Mouse (Mus musculus): ENCODE measurements at regions not wholly inside any gene's neighbourhood (a gene's known extent, or its start where the extent isn't known, plus 50 kb on each side); places are given as distances from the start of the nearest gene placed in this dataset.
A peak's percentile ranks its signal among the peaks of the same experiment; 100 is the strongest.
"Not testable (repeated sequence)": the region's sequence is repeated elsewhere in the genome, so short reads cannot be mapped to it uniquely, and the experiment has no call there.

GRCm38 (mm10) chr3:11323101-11323500 lies 987.6 kb upstream of the Gm38303 start:
- Histone ChIP-seq H3K27me3 (ENCODE audit: insufficient read depth, low read length) (no peaks in the 10 kb centered on the region), H3K9me3 (replicated peaks; ENCODE audit: low read length) (no peaks in the 10 kb centered on the region), H3K4me2 (ENCODE audit: low read length) (no peak overlapping the region), H3K4me3 (replicated peaks; ENCODE audit: low read depth, low read length) (no peak overlapping the region), H3K36me3 (ENCODE audit: insufficient read depth, low read length) (no peaks in the 10 kb centered on the region), H3K9ac (ENCODE audit: low read depth, low read length) (no peak overlapping the region), H3K27ac (no peak overlapping the region), H3K4me1 (replicated peaks; ENCODE audit: insufficient read depth, low read length) (no peaks in the 10 kb centered on the region)
- DNase-seq (ENCODE audit: low spot score) (no peak), ATAC-seq (replicated peaks; ENCODE audit: low FRiP score, low read depth) (no peak)
- 50% methylated on average over 2 of the region's 2 CpGs for WGBS
- TF ChIP-seq CTCF (IDR thresholded peaks at IDR 0.05; ENCODE audit: low read depth) = no peak

GRCm38 (mm10) chr3:11293001-11293400 lies 957.5 kb upstream of the Gm38303 start:
- DNase-seq (ENCODE audit: low spot score) (no peak), ATAC-seq (replicated peaks; ENCODE audit: low FRiP score, low read depth) (no peak)
- no peak for TF ChIP-seq CTCF (IDR thresholded peaks at IDR 0.05; ENCODE audit: low read depth)
- no peaks in the 10 kb centered on the region for H3K27me3 ChIP-seq (ENCODE audit: insufficient read depth, low read length)
- no peaks in the 10 kb centered on the region for H3K9me3 ChIP-seq (replicated peaks; ENCODE audit: low read length)
- no peak overlapping the region for H3K4me2 ChIP-seq (ENCODE audit: low read length)
- no peak overlapping the region for H3K27ac ChIP-seq
- H3K4me1 ChIP-seq (replicated peaks; ENCODE audit: insufficient read depth, low read length) = no peaks in the 10 kb centered on the region
- 75% methylated on average over 3 of the region's 3 CpGs for WGBS
- no peak overlapping the region for H3K9ac ChIP-seq (ENCODE audit: low read depth, low read length)
- no peak overlapping the region for H3K4me3 ChIP-seq (replicated peaks; ENCODE audit: low read depth, low read length)
- H3K36me3 ChIP-seq (ENCODE audit: insufficient read depth, low read length) = no peaks in the 10 kb centered on the region

- no peaks in the 10 kb centered on the region for H3K4me1 ChIP-seq (replicated peaks; ENCODE audit: insufficient read depth, low read length)
- H3K4me3 ChIP-seq (replicated peaks; ENCODE audit: low read depth, low read length) = no peak overlapping the region
- no peak overlapping the region for H3K4me2 ChIP-seq (ENCODE audit: low read length)
- ATAC-seq (replicated peaks; ENCODE audit: low FRiP score, low read depth) (no peak), DNase-seq (ENCODE audit: low spot score) (no peak)
- H3K9ac ChIP-seq (ENCODE audit: low read depth, low read length) = no peak overlapping the region
- no peak overlapping the region for H3K27ac ChIP-seq
- H3K36me3 ChIP-seq (ENCODE audit: insufficient read depth, low read length) = no peaks in the 10 kb centered on the region
- no peaks in the 10 kb centered on the region for H3K27me3 ChIP-seq (ENCODE audit: insufficient read depth, low read length)
- 78% methylated on average over 3 of the region's 3 CpGs for WGBS
- H3K9me3 ChIP-seq (replicated peaks; ENCODE audit: low read length) = no peaks in the 10 kb centered on the region
- TF ChIP-seq CTCF (IDR thresholded peaks at IDR 0.05; ENCODE audit: low read depth) = no peak
Measured at GRCm38 (mm10) chr3:11261052-11261451, 925.6 kb upstream of the Gm38303 start.

- no peak overlapping the region for H3K9ac ChIP-seq (ENCODE audit: low read depth, low read length)
- H3K4me2 ChIP-seq (ENCODE audit: low read length) = no peak overlapping the region
- no peak for ATAC-seq (replicated peaks; ENCODE audit: low FRiP score, low read depth)
- 86% methylated on average over 2 of the region's 2 CpGs for WGBS
- H3K4me3 ChIP-seq (replicated peaks; ENCODE audit: low read depth, low read length) = no peak overlapping the region
- DNase-seq (ENCODE audit: low spot score) = no peak
- TF ChIP-seq CTCF (IDR thresholded peaks at IDR 0.05; ENCODE audit: low read depth) = no peak
- H3K4me1 ChIP-seq (replicated peaks; ENCODE audit: insufficient read depth, low read length) = no peaks in the 10 kb centered on the region
- H3K27me3 ChIP-seq (ENCODE audit: insufficient read depth, low read length) = no peaks in the 10 kb centered on the region
- H3K27ac ChIP-seq = no peak overlapping the region
- H3K36me3 ChIP-seq (ENCODE audit: insufficient read depth, low read length) = no peaks in the 10 kb centered on the region
- no peaks in the 10 kb centered on the region for H3K9me3 ChIP-seq (replicated peaks; ENCODE audit: low read length)
Measured at GRCm38 (mm10) chr3:11213996-11214395, 878.5 kb upstream of the Gm38303 start.

GRCm38 (mm10) chr3:11212921-11213648 lies 877.6 kb upstream of the Gm38303 start:
- not testable (repeated sequence) for H3K4me3 ChIP-seq (replicated peaks; ENCODE audit: low read depth, low read length); H3K4me2 ChIP-seq (ENCODE audit: low read length); ATAC-seq (replicated peaks; ENCODE audit: low FRiP score, low read depth); H3K4me1 ChIP-seq (replicated peaks; ENCODE audit: insufficient read depth, low read length); H3K9ac ChIP-seq (ENCODE audit: low read depth, low read length); H3K27ac ChIP-seq; H3K36me3 ChIP-seq (ENCODE audit: insufficient read depth, low read length); H3K27me3 ChIP-seq (ENCODE audit: insufficient read depth, low read length); H3K9me3 ChIP-seq (replicated peaks; ENCODE audit: low read length)
- 34% methylated on average over 9 of the region's 9 CpGs for WGBS
- DNase-seq (ENCODE audit: low spot score) = peak; percentile 19

- H3K9me3 ChIP-seq (replicated peaks; ENCODE audit: low read length); H3K9ac ChIP-seq (ENCODE audit: low read depth, low read length); H3K4me3 ChIP-seq (replicated peaks; ENCODE audit: low read depth, low read length); H3K36me3 ChIP-seq (ENCODE audit: insufficient read depth, low read length); ATAC-seq (replicated peaks; ENCODE audit: low FRiP score, low read depth); H3K4me1 ChIP-seq (replicated peaks; ENCODE audit: insufficient read depth, low read length); DNase-seq (ENCODE audit: low spot score); H3K27ac ChIP-seq; H3K4me2 ChIP-seq (ENCODE audit: low read length); H3K27me3 ChIP-seq (ENCODE audit: insufficient read depth, low read length): not testable (repeated sequence)
- WGBS = 54% methylated on average over 4 of the region's 4 CpGs
Measured at GRCm38 (mm10) chr3:11212290-11212912, 876.9 kb upstream of the Gm38303 start.

- H3K9me3 ChIP-seq (replicated peaks; ENCODE audit: low read length); DNase-seq (ENCODE audit: low spot score); H3K4me2 ChIP-seq (ENCODE audit: low read length); H3K4me1 ChIP-seq (replicated peaks; ENCODE audit: insufficient read depth, low read length); H3K9ac ChIP-seq (ENCODE audit: low read depth, low read length); ATAC-seq (replicated peaks; ENCODE audit: low FRiP score, low read depth); H3K27me3 ChIP-seq (ENCODE audit: insufficient read depth, low read length); H3K36me3 ChIP-seq (ENCODE audit: insufficient read depth, low read length); H3K4me3 ChIP-seq (replicated peaks; ENCODE audit: low read depth, low read length); H3K27ac ChIP-seq: not testable (repeated sequence)
- 74% methylated on average over 10 of the region's 10 CpGs for WGBS
Measured at GRCm38 (mm10) chr3:11210920-11211811, 875.7 kb upstream of the Gm38303 start.

Measured in kidney, postnatal 0 days (tissue).